Mouse (Mus musculus) MEL-GATA-1-ER (cell line): ENCODE data around the gene Prrg2.
"Not testable (repeated sequence)": the region's sequence is repeated elsewhere in the genome, so short reads cannot be mapped to it uniquely, and the experiment has no call there.

Experiments used
- DNase-seq: peaks from one replicate; pipeline ENCODE4 v3.0.0-alpha.2; 2012; ENCODE audit warnings: low read depth; ENCODE audit errors: extremely low read depth

Gene Prrg2

DNA sequence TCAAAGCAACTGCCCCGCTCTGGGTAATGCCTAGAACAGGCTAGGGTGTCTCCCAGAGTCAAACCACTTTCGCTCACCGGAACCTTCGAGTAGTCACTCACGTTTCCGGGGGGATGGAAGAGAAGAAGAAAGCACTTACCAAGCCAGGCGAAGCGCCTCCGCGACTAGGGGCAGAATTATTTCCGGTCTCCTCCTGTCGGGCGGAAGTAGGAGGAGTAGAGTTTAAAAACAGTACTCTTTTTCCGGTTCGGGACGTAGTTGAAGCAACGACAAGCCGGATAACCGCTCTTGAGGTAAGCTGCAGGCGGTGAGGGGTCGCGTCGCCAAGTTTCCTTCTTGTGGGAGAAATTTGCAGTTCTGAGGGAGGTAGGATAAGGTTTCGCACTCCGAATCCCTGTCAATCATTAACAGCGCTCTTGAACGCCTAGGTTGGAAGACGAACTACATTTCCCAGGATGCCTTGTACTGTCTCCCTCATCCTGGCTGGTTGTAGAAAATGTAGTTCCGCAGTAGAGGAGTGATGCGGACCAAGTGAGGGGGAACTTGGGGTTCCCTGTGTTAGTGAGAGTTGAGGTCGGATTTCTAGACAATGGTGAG, at the start of gene Prrg2, which contains the start of gene Nosip:
Prrg2 (minus strand) TSS at position 439 of the 597 bp plus-strand sequence.
Nosip (plus strand) TSS at position 191 of the 597 bp plus-strand sequence.
- peak; percentile 99 for DNase-seq

DNA sequence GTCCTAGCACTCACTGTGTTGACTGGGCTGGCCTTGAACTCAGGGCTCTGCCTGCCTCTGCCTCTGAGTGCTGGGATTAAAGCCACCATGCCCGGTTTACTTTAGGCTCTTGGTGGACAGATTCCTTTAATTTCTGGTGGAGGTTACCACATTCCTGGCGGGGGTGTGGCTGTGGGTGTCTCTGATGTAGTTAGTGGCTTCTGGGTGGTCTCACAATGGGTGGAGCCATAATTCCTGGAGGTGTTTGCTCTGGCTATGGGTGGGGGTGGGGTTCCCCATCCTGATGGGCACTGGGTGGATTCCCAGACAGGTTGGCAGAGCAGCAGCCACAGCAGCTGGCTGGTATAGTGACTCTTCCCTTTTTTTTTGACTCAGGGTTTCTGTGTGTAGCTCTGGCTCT, 49.5 kb upstream of the Prrg2 start:
- DNase-seq, result no peak

DNA sequence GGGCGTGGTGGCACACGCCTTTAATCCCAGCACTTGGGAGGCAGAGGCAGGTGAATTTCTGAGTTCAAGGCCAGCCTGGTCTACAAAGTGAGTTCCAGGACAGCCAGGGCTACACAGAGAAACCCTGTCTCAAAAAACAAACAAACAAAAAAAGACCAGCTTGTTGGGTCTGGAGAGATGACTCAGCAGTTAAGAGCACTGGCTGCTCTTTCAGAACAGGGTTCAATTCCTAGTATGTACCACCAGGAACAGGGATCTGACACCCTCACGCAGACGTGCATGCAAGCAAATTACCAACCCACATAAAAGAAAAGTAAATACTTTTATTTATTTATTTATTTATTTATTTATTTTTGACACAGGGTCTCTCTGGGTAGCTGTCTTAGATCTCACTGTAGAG, 47.6 kb upstream of the Prrg2 start:
- DNase-seq, result not testable (repeated sequence)

DNA sequence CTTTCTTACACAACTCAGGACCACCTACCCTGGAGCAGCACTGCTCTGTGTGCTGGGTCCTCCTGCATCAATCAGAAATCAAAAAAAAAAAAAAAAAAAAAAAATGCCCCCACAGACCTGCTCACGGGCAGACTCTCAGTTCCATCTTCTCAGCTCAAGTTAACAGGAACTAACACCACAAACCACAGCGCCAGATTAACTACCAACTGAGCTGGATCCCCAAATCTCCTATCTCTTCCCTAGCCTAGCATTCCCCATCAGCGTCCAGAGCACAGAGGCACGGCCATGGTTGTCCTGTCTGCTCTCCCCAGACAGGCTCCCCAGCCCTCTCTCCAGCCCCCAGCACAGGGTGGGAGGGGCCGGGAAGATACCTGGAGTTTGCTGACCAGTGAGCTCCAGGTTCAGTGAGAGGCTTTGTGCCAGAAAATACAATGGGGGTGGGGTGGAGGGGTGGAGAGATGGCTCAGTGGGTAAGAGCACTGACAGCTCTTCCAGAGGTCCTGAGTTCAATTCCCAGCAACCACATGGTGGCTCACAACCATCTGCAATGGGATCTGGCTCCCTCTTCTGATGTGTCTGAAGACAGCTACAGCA, 44.7 kb upstream of the Prrg2 start:
- no peak for DNase-seq

GRCm38 (mm10) chr7:45106441-45106840, 44.0 kb upstream of the Prrg2 start:
- no peak for DNase-seq

GRCm38 (mm10) chr7:45105491-45105890, 43.0 kb upstream of the Prrg2 start:
- no peak for DNase-seq

DNA sequence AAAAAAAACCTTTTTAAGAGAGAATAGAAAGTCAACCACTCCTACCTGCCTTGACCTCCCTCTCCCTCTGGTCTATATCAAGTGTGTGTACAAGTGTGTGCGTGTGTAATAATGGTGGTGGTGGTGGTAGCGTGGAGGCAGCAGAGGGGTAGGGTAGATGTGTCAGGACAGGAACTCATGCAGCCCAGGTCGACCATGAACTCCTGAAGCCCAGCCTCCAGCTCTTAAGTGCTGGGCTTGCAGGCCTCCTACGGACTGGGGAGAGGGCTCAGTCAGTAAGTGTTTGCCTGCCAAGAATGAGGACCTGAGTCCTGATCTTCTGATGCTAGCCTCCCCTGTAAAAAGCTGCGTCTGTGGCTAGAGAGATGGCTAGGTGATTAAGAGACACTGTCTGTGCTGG, 42.5 kb upstream of the Prrg2 start:
- no peak for DNase-seq

GRCm38 (mm10) chr7:45103652-45104180, 41.2 kb upstream of the Prrg2 start, which contains the start of gene Fcgrt:
Gene Fcgrt (minus strand): TSS chr7:45103851.
- no peak for DNase-seq

DNA sequence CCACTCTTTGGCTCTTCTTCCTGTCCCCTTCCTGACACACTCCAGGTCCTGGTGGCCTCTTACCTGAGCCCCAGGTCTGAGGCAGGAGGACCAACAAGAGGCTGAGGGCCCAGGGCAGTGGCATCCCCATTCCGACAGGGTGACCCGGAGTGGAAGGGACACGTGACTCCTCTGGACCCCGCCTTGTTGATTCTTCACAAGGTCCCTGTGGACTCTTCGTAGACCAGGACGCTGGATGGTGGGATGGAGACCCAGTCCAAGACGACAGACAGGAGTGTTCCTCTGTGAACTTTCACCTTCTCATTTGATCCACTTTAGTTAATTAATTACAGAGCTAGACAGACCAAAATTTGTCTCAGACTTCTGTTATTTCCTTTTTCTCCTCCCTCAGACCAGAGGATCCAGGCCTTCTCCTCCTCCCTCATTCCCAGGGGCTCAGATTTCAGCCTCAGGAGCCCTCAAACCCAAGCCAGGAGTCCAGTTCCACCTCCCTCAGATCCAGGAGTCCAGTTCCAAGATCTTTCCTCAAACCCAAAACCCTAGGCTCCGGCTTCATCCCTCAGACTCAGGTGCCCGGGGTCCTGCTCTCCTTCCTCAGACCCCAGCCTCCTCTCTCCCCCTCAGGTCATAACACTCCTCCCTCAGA, 40.6 kb upstream of the Prrg2 start:
- no peak for DNase-seq

GRCm38 (mm10) chr7:45102441-45102840, 40.0 kb upstream of the Prrg2 start:
- DNase-seq, result no peak

DNA sequence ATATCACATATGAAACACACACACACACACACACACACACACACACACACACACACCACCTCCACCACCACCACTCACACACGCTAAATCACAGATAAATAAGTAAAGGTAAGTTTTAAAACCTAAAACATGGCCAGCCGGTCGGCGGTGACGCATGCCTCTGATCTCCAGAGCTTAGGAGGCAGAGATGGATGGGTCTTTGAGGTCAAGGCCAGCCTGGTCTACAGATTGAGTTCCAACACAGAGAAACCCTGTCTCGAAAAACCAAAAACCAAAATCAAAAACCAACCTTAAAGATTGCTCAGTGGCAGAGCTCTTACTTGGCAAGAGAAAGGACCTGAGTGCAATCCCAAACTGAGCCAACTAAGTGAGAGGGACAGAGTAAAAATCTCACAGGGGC, 37.6 kb upstream of the Prrg2 start:
- no peak for DNase-seq

DNA sequence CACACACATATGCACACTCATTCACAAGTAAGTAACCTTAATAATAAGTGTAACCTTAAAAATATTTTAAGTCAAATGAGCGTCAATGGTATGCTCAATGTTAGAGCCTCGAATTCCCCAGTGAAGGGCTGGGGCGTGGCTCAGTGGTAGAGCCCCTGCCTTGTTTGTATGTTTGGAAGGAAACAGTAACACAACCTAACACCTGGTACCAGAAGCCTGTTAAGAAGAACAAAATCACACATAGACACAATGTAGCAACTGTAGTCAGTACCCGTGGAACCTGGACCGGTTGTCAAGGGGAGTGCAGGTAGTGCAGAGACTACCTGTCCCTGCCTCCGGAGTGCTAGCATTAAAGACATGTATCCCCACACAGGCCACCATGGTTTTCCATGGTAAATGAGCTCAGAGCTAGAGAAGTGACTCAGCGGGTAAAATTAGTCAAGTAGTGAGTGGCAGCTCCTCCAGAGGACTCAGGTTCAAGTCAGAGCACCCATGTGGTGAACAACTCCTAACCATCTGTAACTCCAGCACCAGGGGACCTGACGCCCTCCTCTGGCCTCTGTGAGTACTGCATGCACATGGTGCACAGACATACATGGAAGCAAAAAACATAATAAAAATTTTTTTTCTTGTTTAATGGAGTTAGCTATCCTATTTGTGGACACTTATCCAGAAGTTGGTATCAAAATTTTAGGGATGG, 36.2 kb upstream of the Prrg2 start:
- DNase-seq, result no peak

GRCm38 (mm10) chr7:45097479-45097878, 35.0 kb upstream of the Prrg2 start:
- no peak for DNase-seq

GRCm38 (mm10) chr7:45095965-45096364, 33.5 kb upstream of the Prrg2 start:
- not testable (repeated sequence) for DNase-seq

GRCm38 (mm10) chr7:45095367-45095766, 32.9 kb upstream of the Prrg2 start:
- DNase-seq, result no peak

DNA sequence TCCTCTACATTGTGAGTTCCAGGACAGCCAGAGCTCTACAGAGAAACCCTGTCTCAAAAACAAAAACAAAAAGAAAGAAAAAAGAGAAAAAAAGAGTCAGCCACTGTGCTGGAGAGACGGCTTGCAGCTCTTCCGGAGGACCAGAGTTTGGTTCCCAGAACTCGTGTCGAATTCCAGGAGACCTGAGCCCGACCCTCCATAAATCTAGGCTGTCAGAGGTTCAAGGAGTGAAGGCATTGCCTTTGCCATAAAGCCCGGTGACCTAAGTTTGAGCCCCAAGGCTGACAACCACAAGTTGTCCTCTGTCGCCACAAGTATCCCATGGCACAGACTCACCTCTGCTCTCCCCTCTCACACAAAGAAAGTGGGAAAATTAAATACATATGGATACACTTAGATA, 31.6 kb upstream of the Prrg2 start:
- no peak for DNase-seq

GRCm38 (mm10) chr7:45093516-45093905, 31.0 kb upstream of the Prrg2 start:
- no peak for DNase-seq

GRCm38 (mm10) chr7:45092828-45093515, 30.5 kb upstream of the Prrg2 start:
- no peak for DNase-seq

GRCm38 (mm10) chr7:45092048-45092447, 29.6 kb upstream of the Prrg2 start, which contains the start of gene Rcn3:
Gene Rcn3 (minus strand): TSS chr7:45092221.
- DNase-seq, result peak; percentile 89

DNA sequence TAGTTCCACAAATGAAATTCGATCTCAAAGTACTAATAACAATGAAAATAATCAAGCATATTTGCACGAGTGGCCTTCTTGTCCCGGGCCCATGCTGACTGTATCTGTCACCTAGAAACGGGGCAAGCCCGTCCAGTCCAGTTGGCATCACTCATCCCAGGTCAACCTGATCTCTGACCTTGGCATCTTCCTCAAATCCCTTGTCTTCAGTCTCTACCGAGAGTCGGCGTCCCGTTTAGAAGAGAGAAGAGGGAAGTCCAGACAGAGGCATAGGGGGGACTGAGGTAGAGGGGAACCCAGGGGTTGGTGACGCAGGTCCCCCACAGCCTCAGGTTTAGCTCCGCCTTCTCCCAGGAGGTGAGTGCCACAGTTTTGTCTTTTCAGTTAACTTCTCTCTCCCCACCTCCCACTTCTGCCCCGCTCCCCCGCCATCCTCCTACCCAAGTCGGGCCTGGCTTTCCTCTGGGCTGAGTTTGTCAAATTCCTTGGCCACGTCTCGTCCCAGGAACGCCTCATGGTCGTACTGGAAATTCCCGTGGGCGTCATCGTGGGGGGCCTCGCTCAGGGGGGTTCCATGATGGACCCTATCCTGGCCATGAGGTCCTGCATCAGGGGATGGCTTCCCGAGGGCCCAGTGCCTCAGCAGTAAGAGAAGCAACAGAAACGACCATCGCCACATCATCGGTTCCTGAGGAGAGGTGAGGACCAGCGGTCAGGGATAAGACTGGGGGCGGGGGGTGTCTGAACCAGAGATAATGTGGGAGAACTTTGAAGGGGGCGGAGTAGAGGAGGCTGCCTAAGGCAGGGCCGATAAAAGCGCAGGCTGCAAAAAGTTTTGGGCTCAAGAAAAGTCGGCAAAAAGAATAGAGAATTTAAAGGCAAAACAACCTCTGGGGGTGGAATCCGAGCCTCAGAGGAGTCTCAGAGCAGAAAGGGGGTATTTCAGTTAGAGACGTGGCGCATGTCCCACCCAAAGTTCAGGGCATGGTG, 28.8 kb upstream of the Prrg2 start:
- DNase-seq, result peak; percentile 42
